Mouse (Mus musculus): ENCODE results near the gene Atf6.

DNA sequence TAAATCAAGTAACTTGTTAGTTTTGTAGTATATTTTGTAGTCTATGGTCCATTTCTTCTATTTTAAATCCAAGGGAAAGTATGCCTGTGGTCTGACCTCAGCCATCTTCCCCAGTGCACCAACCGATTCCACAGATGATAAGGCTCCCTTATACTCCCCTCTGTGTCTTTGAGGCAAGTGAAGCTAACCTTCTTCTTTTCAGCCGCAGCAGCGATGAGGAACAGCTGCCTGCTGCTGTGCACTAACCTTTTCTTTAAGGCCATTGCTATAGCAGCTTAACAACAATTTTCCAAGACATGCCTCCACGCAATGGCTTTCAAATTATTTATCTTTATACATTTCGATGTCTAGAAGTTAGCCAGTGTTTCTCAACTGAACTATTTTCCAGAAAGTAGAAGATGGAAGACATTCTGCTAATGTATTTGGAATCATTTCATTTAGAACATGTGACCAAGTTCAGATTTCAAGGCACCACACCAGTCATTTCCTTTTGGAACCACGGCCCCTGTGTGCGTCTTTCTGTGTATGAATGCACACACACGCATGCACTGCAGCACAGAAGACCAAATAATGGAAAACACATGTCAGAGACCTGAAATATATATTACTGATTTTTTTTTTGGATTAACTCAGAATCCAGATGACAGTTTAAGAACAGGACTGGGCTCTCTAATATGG lies 149.3 kb downstream of the Atf6 start:
- no peak for TF ChIP-seq POLR2A (IDR thresholded peaks at IDR 0.05; ENCODE audit: borderline replicate concordance, low read depth, low read length)
- no peak for TF ChIP-seq CTCF (IDR thresholded peaks at IDR 0.05; ENCODE audit: low read depth, low read length)
